Mouse (Mus musculus) NIH3T3 (cell line): ENCODE measurements at regions not wholly inside any gene's neighbourhood (a gene's known extent, or its start where the extent isn't known, plus 50 kb on each side); places are given as distances from the start of the nearest gene placed in this dataset.
A peak's percentile ranks its signal among the peaks of the same experiment; 100 is the strongest.
"Not testable (repeated sequence)": the region's sequence is repeated elsewhere in the genome, so short reads cannot be mapped to it uniquely, and the experiment has no call there.

Experiments
- DNase-seq: peaks from one replicate; pipeline ENCODE4 v3.0.0-alpha.2; 2012; ENCODE audit warnings: low read depth

DNA sequence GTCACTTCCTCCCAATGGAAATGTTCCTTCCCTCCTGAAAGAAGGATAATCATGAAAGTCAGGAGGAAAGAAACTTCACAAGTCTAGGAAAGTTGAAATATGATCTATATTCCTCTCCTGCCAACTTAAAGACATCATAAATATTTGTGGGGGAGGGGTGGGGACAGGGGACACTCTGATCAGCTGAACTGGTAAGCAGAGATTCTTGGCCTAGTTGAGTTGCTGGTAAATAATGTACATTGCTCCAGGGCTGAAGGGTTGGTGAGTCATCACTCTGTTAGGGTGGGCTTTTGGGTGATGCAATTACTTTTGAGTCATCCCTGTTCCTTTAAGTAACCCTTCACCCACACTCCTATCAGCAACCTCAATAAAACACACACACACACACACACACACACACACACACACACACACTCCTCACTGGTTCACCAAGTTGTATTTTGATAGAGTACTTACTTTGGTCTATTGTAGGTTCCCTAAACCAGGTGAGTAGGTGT is 56.0 kb downstream of the Ccdc71l start:
- DNase-seq, result peak; percentile 73

GRCm38 (mm10) chr12:32435126-32435525 is 56.6 kb downstream of the Ccdc71l start:
- peak; percentile 58 for DNase-seq

DNA sequence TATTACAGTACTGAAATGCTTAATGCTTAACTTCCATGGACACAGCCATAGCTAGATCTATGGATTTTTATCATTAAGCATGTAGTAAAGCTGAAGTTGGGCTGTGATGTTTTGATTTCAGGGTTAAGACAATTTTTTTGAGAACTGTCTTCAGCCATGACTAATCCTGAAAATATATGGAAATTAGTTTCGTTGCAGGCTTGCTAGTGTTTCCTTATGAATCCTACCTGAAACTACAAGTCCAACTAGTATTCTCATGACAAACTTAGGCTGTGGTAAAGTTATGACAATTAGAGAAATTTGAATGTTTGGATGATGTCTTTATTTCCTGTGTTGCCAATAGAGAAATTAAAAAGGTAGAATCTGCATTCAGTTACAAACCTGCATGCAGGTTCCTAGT is 59.7 kb downstream of the Ccdc71l start:
- no peak for DNase-seq

DNA sequence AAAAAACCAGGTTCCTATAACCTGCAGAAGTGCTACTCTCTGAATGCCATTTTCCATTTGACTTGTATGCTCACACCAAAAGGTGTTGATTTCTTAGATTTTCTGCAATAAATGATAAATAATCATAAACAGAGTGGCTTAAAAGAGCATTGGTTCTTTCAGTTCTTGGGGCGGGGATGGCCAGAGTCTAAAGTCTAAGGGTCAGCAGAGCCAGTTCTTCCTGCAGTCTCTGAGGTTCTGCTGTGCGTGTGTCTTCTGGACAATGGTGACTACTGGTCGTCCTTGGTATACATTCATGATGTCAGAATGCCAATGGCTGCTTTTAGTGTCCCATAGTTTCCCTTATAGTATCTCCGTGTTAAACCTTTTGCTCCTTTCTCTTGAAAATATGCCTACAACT is 66.3 kb downstream of the Ccdc71l start:
- no peak for DNase-seq

DNA sequence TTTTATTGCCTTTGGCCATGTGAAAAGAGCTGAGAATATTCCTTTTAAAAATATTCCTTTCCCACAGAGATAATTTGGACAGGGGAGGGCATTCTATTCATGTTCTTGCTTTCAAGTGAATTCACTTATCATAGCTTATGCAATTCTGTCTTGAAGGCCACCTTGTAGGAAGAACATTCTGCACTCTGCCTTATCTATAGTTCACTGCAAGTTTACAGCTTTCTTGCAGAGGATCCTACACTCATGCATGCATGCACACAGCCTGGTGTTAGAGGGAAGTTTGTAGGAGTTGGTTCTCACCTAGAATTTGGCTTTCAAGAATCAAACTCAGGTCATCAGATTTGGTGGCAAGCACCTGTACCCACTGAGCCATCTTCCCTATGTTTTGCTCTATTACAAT is 67.4 kb downstream of the Ccdc71l start:
- DNase-seq, result no peak

- no peak for DNase-seq
Measured at GRCm38 (mm10) chr12:32449373-32449772, 70.9 kb downstream of the Ccdc71l start.

DNA sequence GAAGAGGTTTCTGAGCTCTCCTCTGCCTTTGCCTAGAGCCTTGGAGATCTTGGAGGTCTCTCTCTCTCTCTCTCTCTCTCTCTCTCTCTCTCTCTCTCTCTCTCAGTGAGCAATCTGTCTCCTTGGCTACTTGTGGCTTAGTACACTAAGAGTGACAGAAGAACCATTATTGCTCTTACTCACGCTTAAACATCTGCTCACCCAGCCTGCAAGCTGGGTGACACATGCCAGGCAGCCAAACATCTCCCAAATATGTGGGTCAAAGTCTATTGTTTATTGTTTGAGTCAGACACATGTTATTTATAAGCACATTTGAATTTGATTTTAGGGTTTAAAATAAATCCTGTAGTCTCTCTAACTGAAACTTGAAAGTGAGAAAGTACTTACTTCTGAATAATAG is 72.7 kb downstream of the Ccdc71l start:
- peak; percentile 65 for DNase-seq

DNA sequence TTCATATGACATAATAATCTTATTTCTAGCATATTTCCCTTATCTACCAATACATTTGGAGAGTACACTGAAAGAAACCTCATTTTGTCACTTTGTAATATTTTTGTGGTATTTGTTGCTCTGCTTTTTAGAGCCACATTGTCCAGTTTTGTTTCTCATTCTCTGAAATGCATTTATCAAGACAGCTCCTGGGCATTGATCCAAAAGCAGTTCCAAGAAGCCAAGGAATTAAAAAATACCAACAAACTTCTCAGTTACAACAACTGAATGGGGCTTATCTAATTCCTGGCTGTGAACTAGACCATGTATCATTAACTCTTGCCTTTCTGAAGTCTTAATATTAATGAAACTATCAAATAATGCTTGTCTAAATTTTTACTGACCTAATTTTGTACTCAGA is 76.3 kb downstream of the Ccdc71l start:
- peak; percentile 79 for DNase-seq

DNA sequence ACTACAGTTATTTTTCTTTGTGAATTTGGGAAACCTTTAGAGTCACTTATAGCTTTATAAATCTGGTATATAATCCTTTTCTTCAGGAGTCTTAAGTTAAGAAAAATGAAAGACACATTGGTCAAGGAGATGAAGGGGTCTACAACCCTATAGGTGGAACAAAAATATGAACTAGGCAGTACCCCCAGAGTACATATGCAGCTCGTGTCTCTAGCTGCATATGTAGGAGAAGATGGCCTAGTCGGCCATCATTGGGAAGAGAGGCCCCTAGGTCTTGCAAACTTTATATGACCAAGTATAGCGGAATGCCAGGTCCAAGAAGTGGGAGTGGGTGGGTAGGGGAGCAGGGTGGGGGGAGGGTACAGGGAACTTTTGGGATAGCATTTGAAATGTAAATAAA is 76.7 kb downstream of the Ccdc71l start:
- DNase-seq, result not testable (repeated sequence)

DNA sequence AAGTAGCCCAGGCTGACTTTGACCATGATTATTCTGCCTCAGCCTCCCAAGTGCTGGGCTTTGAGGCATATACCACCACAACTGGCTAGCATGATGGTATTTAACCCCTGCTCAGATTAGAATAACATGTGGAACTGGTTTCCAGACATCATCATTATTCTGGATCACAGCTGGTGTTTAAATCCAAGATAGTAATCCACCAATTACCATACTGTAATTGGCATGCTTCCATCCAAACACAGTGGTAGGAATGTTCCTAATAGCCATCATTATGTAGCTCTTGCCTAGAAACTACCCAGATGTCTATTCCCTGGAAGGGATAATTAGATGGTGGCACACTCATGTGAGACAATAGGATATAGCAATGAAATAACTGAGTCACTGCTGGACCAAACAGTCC is 77.4 kb downstream of the Ccdc71l start:
- DNase-seq, result no peak

DNA sequence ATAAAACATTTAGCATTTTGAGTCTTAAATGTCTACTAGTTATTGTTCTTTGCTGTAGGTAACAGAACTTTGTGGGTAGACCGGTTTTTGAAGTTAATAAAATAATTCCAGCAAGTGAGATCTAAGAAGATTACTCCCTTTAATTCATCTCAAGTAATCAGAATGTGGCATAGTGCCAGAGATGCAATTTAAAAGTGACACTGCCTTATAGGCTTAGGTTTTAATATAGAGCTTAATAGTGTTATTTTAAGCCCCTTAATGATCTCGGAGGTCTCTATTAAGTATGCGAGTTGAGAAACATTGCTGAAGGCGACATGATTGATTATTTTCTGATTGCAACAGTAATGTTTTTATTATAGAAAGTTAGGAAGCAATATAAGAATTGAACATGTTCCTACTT is 78.3 kb downstream of the Ccdc71l start:
- no peak for DNase-seq

DNA sequence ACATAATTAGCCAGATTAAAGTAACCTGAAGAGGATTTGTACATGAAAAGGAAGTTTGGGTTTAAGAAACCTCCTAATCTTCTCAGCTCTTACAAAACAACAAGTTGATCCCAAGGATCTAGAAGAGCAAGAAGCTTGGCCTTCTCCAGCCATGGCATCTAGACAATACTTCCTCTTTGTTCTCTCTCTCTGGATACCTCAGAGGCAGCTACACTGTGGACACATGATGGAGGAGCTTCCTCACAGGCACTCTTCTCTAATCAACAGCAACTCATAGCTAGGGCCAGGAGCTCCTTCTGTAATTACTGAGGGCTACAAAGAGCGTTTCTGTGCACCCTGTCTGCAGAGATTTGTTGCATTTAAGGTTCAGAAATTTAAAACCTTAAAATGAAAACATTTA is 79.9 kb downstream of the Ccdc71l start:
- DNase-seq, result no peak

GRCm38 (mm10) chr12:32460330-32460998 is 82.0 kb downstream of the Ccdc71l start:
- peak; percentile 47 for DNase-seq

DNA sequence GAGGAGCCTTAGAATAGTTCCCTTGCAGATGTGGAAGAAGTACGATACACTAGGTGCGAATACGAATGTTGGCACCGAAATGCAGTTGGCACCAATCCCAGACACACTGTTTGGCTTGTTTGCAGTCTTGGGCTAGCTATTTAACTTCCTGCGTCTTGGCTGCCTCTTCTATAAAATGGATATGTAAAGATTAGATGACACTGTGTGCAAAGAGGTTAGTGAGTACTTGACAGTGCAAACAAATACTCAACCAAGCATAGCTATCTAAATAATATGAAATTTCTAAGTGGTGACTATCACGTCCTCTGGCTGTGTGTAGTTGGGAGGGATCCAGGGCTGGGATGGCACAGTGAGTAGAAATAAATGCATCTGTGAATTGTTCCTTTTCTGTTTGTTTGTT is 86.9 kb downstream of the Ccdc71l start:
- DNase-seq, result peak; percentile 65

GRCm38 (mm10) chr12:32469863-32470262 is 91.4 kb downstream of the Ccdc71l start:
- no peak for DNase-seq

DNA sequence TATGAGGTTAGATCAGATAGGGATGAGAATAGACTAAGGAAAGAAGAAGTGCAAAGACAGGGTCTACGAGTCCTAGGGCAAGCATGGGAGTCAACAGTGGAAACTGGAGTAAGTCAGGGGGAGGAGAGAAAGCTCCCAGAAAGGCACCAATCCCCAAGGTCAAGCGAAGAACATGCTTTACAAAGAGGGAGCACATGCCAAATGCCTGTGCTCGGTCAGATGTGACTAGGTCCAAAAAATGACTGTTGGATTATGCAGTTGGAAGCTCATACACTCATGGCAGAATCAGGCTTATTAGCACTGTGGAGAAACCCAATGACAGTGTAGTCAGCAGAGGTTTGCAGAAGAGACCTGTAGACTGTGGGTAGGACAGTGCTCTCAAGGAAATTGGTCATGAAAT is 100.9 kb downstream of the Ccdc71l start:
- DNase-seq, result no peak

DNA sequence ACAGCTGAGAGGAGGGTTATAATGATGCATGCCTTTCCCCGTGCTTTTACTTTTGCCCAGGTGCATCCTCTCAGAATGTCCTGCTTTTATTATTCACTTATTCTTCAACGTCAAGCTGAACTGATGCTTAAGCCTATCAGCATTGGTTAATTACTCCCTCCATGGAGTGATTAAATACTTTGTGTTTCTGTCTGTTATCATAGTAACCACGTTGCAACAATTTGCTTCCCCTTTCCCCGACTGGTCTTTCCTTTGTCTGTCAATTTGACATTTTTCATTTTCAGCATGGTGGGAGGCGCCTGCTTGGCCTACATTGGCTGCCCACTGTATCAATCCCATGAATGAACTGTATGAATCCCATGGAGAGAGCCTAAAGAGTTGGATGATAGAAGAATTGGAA is 101.8 kb downstream of the Ccdc71l start:
- DNase-seq, result no peak

DNA sequence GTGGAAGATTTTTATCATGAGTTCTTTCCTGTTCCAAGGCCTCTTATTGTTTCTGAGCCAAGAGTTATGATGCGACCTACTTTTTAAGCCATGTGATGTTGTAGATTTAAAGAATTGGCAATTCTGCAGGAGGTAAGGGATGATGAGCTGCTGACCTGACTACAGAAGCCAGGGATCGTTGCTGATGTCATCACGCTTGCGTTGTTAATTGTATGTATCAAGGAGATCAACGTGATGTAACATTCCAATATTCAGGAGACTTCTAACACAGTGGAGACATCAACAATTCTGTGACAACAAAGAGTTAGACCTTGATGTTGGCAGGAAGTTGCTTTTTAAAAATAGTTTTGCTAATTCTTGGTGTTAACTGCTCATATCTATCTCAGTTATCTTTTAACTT is 102.5 kb downstream of the Ccdc71l start:
- DNase-seq, result no peak

GRCm38 (mm10) chr12:32482343-32482742 is 103.8 kb downstream of the Ccdc71l start:
- no peak for DNase-seq

DNA sequence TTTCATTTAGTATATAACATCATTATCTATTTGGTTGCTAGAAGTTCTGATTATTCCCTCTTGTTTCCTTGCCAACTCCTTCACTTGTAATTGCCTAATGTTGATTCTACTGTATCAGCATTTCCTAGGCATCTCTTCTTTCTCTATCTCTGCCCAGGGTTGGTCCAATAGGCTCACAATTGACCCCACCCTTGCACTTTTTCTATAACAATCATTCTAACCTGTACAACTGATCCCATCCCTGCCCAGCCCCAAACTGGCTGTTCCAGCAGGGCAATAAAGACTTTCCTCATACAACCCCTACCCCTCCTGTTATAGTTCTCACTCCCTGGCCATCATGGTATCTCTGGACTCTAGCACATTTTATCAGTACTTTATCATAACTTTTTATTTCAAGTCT is 104.3 kb downstream of the Ccdc71l start:
- DNase-seq, result no peak

GRCm38 (mm10) chr12:32486246-32486645 is 107.7 kb downstream of the Ccdc71l start:
- DNase-seq, result peak; percentile 37

- DNase-seq, result no peak
Measured at GRCm38 (mm10) chr12:32486729-32487128, 108.2 kb downstream of the Ccdc71l start.

DNA sequence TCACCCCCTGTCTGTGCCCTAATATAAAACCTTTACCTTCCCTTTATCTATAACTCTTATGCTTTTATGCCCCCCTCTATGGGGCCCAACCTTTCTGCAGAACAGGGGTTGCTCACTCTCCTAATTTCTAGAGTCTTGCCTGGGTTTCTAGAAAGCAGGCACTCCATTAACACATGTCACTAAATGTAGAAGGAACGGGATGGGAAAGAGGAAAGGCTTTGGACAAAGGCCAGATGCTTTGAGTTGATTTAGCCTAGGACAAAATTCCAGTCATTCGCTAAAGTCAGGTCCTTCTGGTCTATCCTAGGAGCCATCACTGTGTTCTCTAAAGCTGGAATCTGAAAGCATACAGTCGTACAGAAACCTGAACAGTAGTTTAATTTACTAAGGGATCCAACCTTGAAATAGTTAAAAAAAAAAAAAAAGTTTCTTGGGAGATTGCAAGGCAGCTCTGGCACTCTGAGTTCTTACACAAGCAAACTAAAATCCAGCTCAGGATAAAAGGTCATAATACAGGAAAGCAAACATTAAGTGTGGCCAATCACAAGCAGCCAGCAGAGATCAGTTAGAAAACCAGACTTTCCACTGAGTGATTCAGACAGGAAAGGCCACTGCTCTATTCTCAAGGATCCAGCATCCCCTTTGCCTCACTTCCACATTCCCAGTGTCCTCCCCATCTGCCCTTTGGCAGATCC is 109.5 kb downstream of the Ccdc71l start:
- DNase-seq, result no peak

DNA sequence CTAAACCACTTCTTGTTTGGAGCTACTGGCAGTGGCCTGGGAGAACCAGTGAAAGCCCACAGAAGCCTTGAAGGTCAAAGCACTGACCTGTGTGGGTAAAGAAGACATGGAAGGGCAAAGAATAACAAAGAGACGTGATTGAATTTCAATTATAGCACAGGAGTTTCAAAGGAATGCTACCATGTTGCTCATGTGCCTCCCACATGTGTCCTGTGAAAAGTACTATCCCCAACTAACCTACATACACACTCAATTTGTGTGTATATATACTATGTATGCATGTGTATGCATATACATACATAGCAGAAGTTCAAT is 110.0 kb downstream of the Ccdc71l start:
- DNase-seq, result no peak
